Mouse (Mus musculus) megakaryocyte, embryonic 14.5 days (primary cell): ENCODE results near the gene Fut1.

Source experiments
- FLI1 ChIP-seq: IDR thresholded peaks from 2 replicates; pipeline ENCODE4 v1.6.1; 2012; ENCODE audit warnings: low read length, inconsistent platforms, mixed read lengths
- GATA1 ChIP-seq: IDR thresholded peaks from 3 replicates; pipeline ENCODE4 v1.6.1; 2012; ENCODE audit warnings: mixed read lengths, low read length, inconsistent platforms, borderline replicate concordance

GRCm38 (mm10) chr7:45573954-45574353 is 43.1 kb upstream of the Fut1 start:
- TF ChIP-seq FLI1, result no peak
- no peak for TF ChIP-seq GATA1
